Mouse (Mus musculus): ENCODE data around the gene Ube2h.

DNA sequence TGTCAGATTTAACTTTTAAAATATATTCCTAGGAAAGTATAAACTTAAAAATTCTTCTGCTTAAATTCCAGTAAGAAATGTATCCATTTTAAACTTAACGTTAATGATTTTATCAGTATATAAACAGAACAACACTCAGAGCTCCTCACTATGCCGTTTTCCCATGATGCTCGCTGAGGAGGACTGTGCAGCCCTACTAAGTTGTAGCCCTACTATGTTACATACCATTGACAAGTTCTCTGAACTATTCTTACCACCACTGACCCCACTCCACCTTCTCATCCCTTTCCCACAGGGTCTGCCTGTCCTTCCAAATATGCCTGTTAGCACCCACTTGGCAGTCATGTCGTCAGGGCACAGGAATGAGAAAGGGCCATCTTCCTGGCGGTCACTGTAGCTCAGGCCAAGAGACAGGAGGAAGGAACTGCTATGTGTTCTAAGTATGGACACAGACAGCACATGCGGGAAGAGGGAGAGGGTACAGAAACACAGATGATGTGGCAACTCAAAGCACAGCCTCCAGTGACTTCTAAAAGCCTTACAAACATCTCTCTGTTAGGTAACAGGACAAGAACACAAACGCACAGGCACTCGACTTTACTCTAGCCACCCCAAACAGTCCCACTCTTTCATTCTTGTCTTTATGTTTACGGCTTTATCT, 60.9 kb downstream of the Ube2h start:
- no peak for TF ChIP-seq CTCF (IDR thresholded peaks at IDR 0.05; ENCODE audit: low read depth)
- no peak for TF ChIP-seq EP300 (IDR thresholded peaks at IDR 0.05; ENCODE audit: low read depth)
